Comparison of ENCODE assay signal across 9 mouse cellular contexts in genomic region chr15:80280646-80281045, GRCm38 (mm10). TPM values are rescaled to one million over a fixed set of nuclear protein-coding genes. Genes with fewer than 3 reads are reported as not detected.
DNase-seq lines count a peak whose midpoint lies in the region; ATAC-seq and TF ChIP-seq lines count a peak whose summit lies in the region.
"Had no signal": no experiment of that assay in that cellular context is flagged by ENCODE, and none has a peak within 500 bp of the region (broad histone marks: within the 10 kb centered on the region; RNA-seq: fewer than 3 reads in every experiment).

No protein-coding gene starts in this region.

- no peak for TF ChIP-seq EP300 in CH12.LX (IDR thresholded peaks at IDR 0.05; ENCODE audit: low read length)

- no peaks in the 10 kb centered on the region for H3K79me2 ChIP-seq in CH12.LX (replicated peaks; ENCODE audit: control insufficient read depth, extremely low read depth, insufficient read depth, poor library complexity, severe bottlenecking)

- H3K4me3 ChIP-seq in CH12.LX (replicated peaks in 1 of 3; ENCODE audit: low read depth in 2 of 3, low read length in 2 of 3, poor library complexity in 1 of 3) = no peak overlapping the region
- H3K4me3 ChIP-seq in heart, embryonic 12.5 days = no peak overlapping the region

- peak; percentile 45 for DNase-seq in kidney, adult 9 months
- no peak for DNase-seq in kidney, adult 11 months
- DNase-seq in A20 (ENCODE audit: low read depth, low spot score) (peak; percentile 52), CH12.LX (ENCODE audit: extremely low read depth) (no peak)
- DNase-seq in splenic B cell, adult 2 months (ENCODE audit: low read depth, low spot score) = peak; percentile 63

- TF ChIP-seq CTCF in CH12.LX (conservative IDR thresholded peaks at IDR 0.05 in 1 of 2, IDR thresholded peaks at IDR 0.05 in 1 of 2; ENCODE audit: low read depth in 2 of 2, low read length in 2 of 2) = peak; percentile 71 to 94

- no peak overlapping the region for H3K4me2 ChIP-seq in CH12.LX (ENCODE audit: insufficient read depth, low read depth, poor library complexity, severe bottlenecking)
- no peak overlapping the region for H3K4me2 ChIP-seq in heart, embryonic 12.5 days

- dilution Hi-C loops in CH12.LX (cut with MboI; ENCODE audit: extremely low pct_ligation_motif_present, extremely low pct_unique_long_range_greater_than_20kb, low sequenced_read_pairs) = no loop called here

- H3K4me1 ChIP-seq in CH12.LX (ENCODE audit: control insufficient read depth in 1 of 2, insufficient read depth in 2 of 2) = no peaks in the 10 kb centered on the region
- no peaks in the 10 kb centered on the region for H3K4me1 ChIP-seq in heart, embryonic 12.5 days (replicated peaks)

- no peak overlapping the region for H3K27ac ChIP-seq in CH12.LX (ENCODE audit: insufficient read depth, low read depth)
- no peak overlapping the region for H3K27ac ChIP-seq in heart, embryonic 12.5 days (ENCODE audit: poor library complexity, severe bottlenecking)

- peaks cover 89% of the 10 kb centered on the region for H3K27me3 ChIP-seq in CH12.LX (replicated peaks)
- no peaks in the 10 kb centered on the region for H3K27me3 ChIP-seq in splenic B cell, adult 2 months (ENCODE audit: control insufficient read depth, insufficient read depth, low read length, poor library complexity, severe bottlenecking)
- H3K27me3 ChIP-seq in heart, embryonic 12.5 days (replicated peaks) = peaks cover 85% of the 10 kb centered on the region

- WGBS in heart, embryonic 12.5 days = 27% methylated on average over 6 of the region's 6 CpGs

- in situ Hi-C loops in CH12.LX (cut with MboI; ENCODE audit: low pct_ligation_motif_present, low pct_unique_long_range_greater_than_20kb, low sequenced_read_pairs) = no loop called here

- H3K36me3 ChIP-seq in CH12.LX (replicated peaks in 1 of 2; ENCODE audit: control insufficient read depth in 1 of 2, insufficient read depth in 1 of 2, low read length in 1 of 2) = no peaks in the 10 kb centered on the region
- no peaks in the 10 kb centered on the region for H3K36me3 ChIP-seq in splenic B cell, adult 2 months (ENCODE audit: control insufficient read depth, insufficient read depth, low read length, poor library complexity, severe bottlenecking)
- no peaks in the 10 kb centered on the region for H3K36me3 ChIP-seq in heart, embryonic 12.5 days

- no peak for TF ChIP-seq POLR2A in CH12.LX (IDR thresholded peaks at IDR 0.05; ENCODE audit: low read depth, low read length)

- no peak overlapping the region for H3K9ac ChIP-seq in CH12.LX (ENCODE audit: insufficient read depth, low read depth)
- no peak overlapping the region for H3K9ac ChIP-seq in heart, embryonic 12.5 days

- ATAC-seq in erythroblast, adult 5-6 weeks (replicated peaks; ENCODE audit: low FRiP score, poor library complexity, severe bottlenecking) = peak; percentile 69
- ATAC-seq in heart, embryonic 12.5 days (ENCODE audit: insufficient number of reproducible peaks, low FRiP score) = no peak

- peak; percentile 19 for TF ChIP-seq RAD21 in CH12.LX (IDR thresholded peaks at IDR 0.05; ENCODE audit: low read depth, low read length)

- no peaks in the 10 kb centered on the region for H3K9me3 ChIP-seq in CH12.LX (replicated peaks; ENCODE audit: low read length)
- no peaks in the 10 kb centered on the region for H3K9me3 ChIP-seq in heart, embryonic 12.5 days (replicated peaks)

TF ChIP-seq in CH12.LX, 34 proteins besides CTCF, POLR2A, EP300 and RAD21:
- TF ChIP-seq ETS1 (conservative IDR thresholded peaks at IDR 0.05; ENCODE audit: low read depth, low read length) (no peak), SMC3 (IDR thresholded peaks at IDR 0.05; ENCODE audit: low read depth, low read length) (peak; percentile 67), JUND (conservative IDR thresholded peaks at IDR 0.05; ENCODE audit: low read depth, low read length) (no peak)
TF ChIP-seq in CH12.LX: peak in this region for 1.

RNA-seq across cellular contexts. Expression of gene Cacna1i, which starts 6.4 kb away (rescaled TPM):
- total RNA-seq in CH12.LX (2012; rRNA removed) (under 0.01 TPM in 1 of 2 replicates, not detected in the other), CH12.LX (2014; rRNA removed) (0.03 TPM in 1 of 2 replicates, not detected in the other)
- polyA plus RNA-seq in CH12.LX (2012; ENCODE audit: insufficient read length, low read depth) = not detected in 2 replicates
- not detected in 2 replicates for total RNA-seq in erythroblast, adult 5-6 weeks (2015; ENCODE audit: low replicate concordance)
- not detected in 2 replicates for total RNA-seq in erythroblast, adult 5-6 weeks (2017; ENCODE audit: low replicate concordance)
- polyA plus RNA-seq in heart, embryonic 12.5 days (2016; fragmentation: Nextera tagmentation; extraction: Ambion mirVana) = not detected in 2 replicates
- polyA plus RNA-seq: stomach, embryonic 14.5 days had no signal

RNA-seq across cellular contexts. Expression of gene Rps19bp1, which starts 16.5 kb away (rescaled TPM):
- total RNA-seq in CH12.LX (2012; rRNA removed) (47.1 and 55.0 TPM in 2 replicates), CH12.LX (2014; rRNA removed) (63.3 and 67.3 TPM in 2 replicates)
- 91.2 and 99.6 TPM in 2 replicates for polyA plus RNA-seq in CH12.LX (2012; ENCODE audit: insufficient read length, low read depth)
- total RNA-seq in erythroblast, adult 5-6 weeks (2015; ENCODE audit: low replicate concordance) = 15.4 and 16.5 TPM in 2 replicates
- total RNA-seq in erythroblast, adult 5-6 weeks (2017; ENCODE audit: low replicate concordance) = 5.0 and 10.1 TPM in 2 replicates
- 37.9 and 42.4 TPM in 2 replicates for polyA plus RNA-seq in heart, embryonic 12.5 days (2016; fragmentation: Nextera tagmentation; extraction: Ambion mirVana)

RNA-seq across cellular contexts. Expression of gene Atf4, which starts 25.7 kb away (rescaled TPM):
- total RNA-seq in CH12.LX (2012; rRNA removed) = 351 and 486 TPM in 2 replicates
- total RNA-seq in CH12.LX (2014; rRNA removed) = 721 and 819 TPM in 2 replicates
- 324 and 357 TPM in 2 replicates for polyA plus RNA-seq in CH12.LX (2012; ENCODE audit: insufficient read length, low read depth)
- total RNA-seq in erythroblast, adult 5-6 weeks (2015; ENCODE audit: low replicate concordance) = 86.3 and 108 TPM in 2 replicates
- total RNA-seq in erythroblast, adult 5-6 weeks (2017; ENCODE audit: low replicate concordance) = 148 and 150 TPM in 2 replicates
- polyA plus RNA-seq in heart, embryonic 12.5 days (2016; fragmentation: Nextera tagmentation; extraction: Ambion mirVana) = 76.4 and 79.9 TPM in 2 replicates

RNA-seq across cellular contexts. Expression of gene AC140267.1, which starts 45.0 kb away (rescaled TPM):
- not detected in 2 replicates for total RNA-seq in CH12.LX (2012; rRNA removed)
- total RNA-seq in CH12.LX (2014; rRNA removed) = not detected in 2 replicates
- 6.5 TPM in 1 of 2 replicates, not detected in the other for polyA plus RNA-seq in CH12.LX (2012; ENCODE audit: insufficient read length, low read depth)
- not detected in 2 replicates for total RNA-seq in erythroblast, adult 5-6 weeks (2015; ENCODE audit: low replicate concordance)
- total RNA-seq in erythroblast, adult 5-6 weeks (2017; ENCODE audit: low replicate concordance) = not detected in 2 replicates
- polyA plus RNA-seq in heart, embryonic 12.5 days (2016; fragmentation: Nextera tagmentation; extraction: Ambion mirVana) = 4.0 TPM in 1 of 2 replicates, not detected in the other
- polyA plus RNA-seq: limb, embryonic 14.5 days; stomach, embryonic 14.5 days had no signal

RNA-seq across cellular contexts. Expression of gene Mief1, which starts 46.8 kb away (rescaled TPM):
- total RNA-seq in CH12.LX (2012; rRNA removed) (34.4 and 35.4 TPM in 2 replicates), CH12.LX (2014; rRNA removed) (18.8 and 20.7 TPM in 2 replicates)
- 19.2 and 23.3 TPM in 2 replicates for polyA plus RNA-seq in CH12.LX (2012; ENCODE audit: insufficient read length, low read depth)
- 6.5 and 7.7 TPM in 2 replicates for total RNA-seq in erythroblast, adult 5-6 weeks (2015; ENCODE audit: low replicate concordance)
- total RNA-seq in erythroblast, adult 5-6 weeks (2017; ENCODE audit: low replicate concordance) = 17.8 and 18.8 TPM in 2 replicates
- polyA plus RNA-seq in heart, embryonic 12.5 days (2016; fragmentation: Nextera tagmentation; extraction: Ambion mirVana) = 31.4 and 33.2 TPM in 2 replicates

Comparison
In these comparisons a context has a peak if more than half of its experiments do, and no peak if none do; other contexts are left out.
1. DNase-seq: peak in kidney, adult 9 months (single experiment), A20 (single experiment) and splenic B cell, adult 2 months (single experiment); none in kidney, adult 11 months (single experiment) and CH12.LX (single experiment).